Mouse (Mus musculus) hematopoietic stem cell, adult 5-6 weeks (primary cell): ENCODE results near the gene Dlg2. TPM values are rescaled to one million over a fixed set of nuclear protein-coding genes. Genes with fewer than 3 reads are reported as not detected.
A peak's percentile ranks its signal among the peaks of the same experiment; 100 is the strongest.

Source experiments
- ATAC-seq, 2 experiments: fragments of 125-278 bp in 1 of 2; replicated peaks in 1 of 2; 2 replicates each; pipeline ENCODE4 v1.8.0; 2016 to 2017; ENCODE audit warnings: inconsistent platforms in 2 of 2, mild to moderate bottlenecking in 2 of 2, moderate number of reproducible peaks in 2 of 2, low read depth in 1 of 2, moderate TSS enrichment in 1 of 2; ENCODE audit not compliant: low FRiP score in 2 of 2, poor library complexity in 2 of 2, severe bottlenecking in 2 of 2, insufficient read depth in 1 of 2, low TSS enrichment in 1 of 2
- total RNA-seq: library from RNA; stranded (forward); fragments of 172-1452, 232-1000 nt; gene quantifications from 2 replicates; pipeline ENCODE4 v1.2.3, GENCODE M21; 2017

The Dlg2 gene
- total RNA-seq, 1 experiment from 2014 or later: 3.8 TPM

DNA sequence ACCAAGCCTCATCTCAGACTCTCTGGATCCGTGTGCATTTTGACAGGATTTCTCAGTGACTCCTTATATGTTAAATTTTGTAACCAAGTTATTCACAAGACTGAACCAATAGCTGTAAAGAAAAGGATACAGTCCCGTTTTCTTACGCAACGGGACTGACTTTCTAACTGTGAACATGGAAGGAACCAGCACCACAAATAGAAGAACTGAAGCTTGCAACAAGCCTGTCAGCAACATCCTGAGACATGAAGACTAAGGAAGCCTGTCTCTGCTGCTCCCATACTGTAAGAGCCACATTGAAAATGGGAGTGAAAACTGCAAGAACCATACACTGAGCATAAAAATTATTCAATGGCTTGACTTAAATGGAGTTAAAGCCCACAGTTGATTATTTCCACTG, 1981.8 kb downstream of the Dlg2 start:
- peak; percentile 51 to 65; a peak in 2 of 4 replicates for ATAC-seq

DNA sequence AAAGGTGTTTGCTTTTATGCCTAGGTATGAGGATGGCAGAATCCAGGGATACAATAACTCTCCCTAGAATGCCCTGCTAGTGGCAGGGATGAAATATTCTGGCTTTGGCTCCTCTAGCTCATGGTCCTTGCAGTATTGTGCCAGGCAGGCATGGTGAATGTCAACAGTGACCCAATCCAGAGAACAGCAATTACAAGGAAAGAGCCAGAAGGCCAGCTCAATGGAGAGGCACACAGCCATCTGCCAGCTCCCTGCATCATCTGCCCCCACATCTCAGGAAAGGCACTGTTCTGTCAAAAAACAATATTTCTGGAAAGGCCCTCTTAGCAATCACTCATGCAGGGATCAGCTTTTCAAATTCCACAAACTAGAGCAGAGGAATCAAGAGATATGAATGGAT, 1984.1 kb downstream of the Dlg2 start:
- ATAC-seq: no peak

DNA sequence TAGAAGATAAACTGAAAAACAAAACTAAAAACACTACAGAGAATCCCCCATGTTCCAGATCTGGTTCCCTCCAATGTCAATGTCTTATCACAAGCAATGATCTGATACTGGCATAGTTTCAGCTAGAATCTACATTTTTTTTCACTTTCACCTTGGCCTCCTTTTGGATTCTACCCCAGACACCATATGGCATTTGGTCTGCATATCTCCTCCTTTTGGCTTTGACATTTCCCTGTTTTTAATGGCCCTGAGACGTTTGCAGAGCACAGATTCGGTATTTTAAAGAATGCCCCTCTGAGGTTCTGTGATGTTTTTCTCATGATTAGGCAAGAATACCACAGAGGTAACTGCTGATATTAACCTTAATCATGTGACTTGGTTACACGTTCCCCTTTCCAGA, 1984.8 kb downstream of the Dlg2 start:
- ATAC-seq: no peak

DNA sequence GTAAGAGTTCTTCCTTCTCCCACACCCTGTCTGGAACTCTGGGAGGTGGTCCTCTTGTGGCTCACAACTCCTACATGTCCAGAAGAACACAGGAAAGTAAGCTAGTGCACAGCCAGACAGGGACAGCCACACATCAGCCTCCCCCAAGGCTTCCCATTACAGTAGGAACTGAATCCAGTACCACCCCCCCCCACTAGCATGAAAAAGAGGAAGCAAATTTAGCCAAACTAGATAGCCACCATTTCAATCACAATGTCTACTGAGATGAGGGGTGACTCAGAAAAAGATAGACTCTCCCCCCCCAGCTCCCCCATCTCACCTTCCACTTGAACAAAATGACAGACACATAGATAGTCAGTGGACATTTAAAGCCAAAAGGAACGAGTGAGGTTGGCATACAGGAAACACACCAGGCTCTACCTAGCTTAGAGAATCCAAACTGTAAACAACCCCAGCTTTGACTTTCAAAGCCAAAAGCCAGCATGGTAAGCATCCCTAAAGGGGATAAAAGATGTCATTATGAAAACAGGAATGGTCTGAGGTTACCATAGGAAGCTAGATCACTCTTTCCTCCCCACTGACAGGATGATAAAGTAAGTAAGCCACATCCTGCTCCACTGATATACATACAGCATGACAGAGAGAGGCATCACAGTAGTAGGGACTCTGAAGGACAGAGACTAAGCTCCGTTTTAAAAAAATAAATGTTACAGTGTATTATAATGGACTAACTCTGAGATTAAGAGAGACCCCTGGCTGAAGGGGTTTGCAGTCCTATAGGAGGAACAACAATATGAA, 1986.8 kb downstream of the Dlg2 start:
- peak; percentile 76 to 78; a peak in 3 of 4 replicates for ATAC-seq

DNA sequence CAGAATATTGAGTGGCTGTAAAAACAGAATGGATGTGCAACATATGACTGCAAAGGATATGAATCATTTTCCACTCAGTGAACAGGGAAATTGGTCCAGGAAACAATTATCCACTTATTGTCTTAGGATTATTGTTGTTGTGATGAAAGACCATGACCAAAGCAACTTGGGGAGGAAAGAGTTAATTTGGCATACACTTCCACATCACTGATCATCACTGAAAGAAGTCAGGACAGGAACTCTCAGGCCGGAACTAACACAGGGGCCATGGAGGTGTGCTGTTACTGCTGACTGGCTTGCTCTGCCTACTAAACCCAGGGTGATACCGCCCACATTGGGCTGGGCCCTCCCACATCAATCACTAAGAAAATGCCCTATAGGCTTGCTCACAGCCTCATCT, 1987.8 kb downstream of the Dlg2 start:
- no peak for ATAC-seq

DNA sequence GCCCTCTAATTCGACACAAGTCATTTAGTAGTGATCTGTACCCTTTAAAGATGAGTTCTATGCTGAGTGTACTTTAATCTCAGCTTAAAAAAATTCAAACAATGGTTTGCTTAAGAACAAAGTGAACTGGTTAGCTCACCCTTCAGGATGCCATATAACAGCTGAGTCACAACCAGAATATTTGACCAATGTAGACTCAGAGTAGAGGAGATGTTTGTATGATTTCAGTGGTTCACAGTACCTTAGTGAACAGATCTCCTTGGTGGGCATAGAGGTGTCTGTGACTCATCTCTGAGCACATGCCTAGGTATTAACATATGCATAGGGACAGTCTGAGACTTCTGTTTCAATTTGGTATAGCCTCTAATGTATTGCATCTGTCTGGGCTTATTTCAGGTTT, 2002.7 kb downstream of the Dlg2 start:
- no peak for ATAC-seq

DNA sequence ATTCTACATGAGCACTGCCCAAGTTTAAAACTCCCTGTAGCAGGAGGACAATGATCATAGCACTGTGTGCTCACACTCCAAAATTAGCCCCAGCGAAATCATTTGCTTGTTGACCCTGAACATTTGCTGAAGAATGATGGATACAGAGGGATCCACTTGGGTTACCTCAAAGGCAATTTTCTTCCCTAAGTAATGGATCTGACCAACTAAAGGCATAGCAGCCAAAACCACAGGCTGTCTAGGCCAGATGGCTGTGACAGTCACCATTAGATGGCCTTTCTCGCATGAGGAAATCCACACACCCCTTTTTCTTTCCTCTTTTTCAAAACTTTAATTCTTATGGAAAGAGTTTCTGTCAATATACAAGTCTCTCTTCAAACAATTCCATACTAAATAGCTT, 2003.3 kb downstream of the Dlg2 start:
- ATAC-seq: no peak; a peak in 1 of 4 replicates

DNA sequence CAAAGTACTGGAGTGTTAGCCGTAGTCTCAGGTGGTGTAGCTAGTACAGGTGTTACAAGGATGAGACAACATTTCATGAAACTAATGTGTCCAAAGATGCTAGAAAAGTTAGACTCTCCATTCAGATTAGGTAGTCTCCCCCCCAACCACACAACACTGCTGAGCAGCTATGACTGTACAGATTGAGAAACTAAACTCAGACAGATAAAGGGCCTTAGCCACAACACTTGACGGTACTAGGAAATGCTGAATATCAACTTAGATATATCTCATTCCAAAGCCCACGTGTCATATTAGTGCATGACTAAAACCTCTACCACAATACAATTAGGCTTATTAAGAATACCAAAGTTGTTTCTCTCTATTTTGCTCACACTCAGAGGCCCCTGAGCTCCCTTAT, 2006.9 kb downstream of the Dlg2 start:
- ATAC-seq: no peak

DNA sequence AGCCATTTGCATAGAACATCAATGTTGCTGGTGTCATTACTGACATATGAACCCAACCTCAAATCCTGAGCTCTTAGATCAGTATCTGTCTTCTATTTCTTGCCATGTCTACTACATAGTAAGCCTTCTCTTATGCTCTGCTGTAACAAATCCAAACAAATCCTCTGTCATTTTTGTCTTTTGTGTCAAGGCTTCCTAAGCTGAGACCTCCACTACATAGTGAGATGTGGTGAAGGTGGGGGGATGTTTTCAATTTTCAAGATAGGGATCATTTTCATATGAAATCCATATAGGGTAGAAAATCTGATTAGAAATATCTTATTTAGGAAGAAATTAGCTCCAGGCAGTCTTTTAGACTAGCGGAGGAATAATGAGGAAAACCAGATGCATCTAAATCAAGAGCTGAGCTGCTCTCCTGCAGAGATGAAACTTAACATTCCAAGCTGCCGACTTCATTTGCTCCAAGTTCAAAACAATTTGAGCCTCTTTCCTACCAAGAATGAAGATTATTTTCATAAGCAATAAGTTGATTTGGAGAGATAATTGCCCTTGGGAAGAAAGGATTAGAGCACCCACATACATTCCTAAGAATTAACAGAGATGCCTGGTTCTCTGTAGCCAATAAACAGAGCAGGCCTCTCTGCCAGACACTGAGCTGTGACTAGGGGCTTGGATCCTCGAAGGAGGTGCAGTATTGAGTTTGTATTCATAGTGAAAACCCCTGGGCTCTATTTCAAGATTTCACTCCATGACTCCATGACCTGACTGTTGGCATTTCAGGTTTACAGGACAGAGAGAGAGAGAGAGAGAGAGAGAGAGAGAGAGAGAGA, 2009.6 kb downstream of the Dlg2 start:
- no peak for ATAC-seq

DNA sequence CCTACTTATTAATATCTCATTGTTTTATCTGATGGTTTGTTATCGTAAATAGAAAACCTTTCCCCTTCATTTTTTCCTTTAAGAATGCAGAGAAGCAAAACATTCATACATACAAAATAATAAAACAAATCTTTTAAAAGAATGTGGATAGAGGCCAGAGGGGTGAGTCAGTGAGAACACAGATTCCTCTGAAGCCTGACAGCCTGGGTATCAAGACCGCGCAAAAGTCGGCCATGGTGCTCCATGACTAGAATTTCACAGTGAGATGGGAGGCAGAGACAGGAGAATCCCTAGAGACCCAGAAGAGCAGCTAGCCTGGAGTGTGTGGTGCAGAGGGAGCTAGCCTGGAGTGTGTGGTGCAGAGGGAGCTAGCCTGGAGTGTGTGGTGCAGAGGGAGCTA, 2010.4 kb downstream of the Dlg2 start:
- ATAC-seq: no peak

DNA sequence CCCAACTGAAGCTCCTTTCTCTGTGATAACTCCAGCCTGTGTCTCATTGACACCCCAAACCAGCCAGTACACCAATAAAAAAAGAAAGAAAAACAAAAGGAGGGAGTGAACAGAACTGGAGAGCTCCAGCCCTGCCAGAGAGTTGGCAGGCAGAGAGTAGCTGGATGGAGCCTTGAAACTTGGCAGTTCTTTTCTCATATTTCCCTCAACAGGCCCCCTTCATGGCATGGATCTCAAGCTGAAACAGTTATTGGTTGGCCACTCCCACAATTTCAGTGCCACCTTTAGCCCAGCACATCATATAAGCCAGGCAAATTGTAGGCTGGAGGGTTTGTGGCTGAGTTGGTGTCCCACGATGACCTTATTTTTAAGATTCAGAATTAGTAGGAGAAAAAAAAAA, 2015.8 kb downstream of the Dlg2 start:
- no peak for ATAC-seq

DNA sequence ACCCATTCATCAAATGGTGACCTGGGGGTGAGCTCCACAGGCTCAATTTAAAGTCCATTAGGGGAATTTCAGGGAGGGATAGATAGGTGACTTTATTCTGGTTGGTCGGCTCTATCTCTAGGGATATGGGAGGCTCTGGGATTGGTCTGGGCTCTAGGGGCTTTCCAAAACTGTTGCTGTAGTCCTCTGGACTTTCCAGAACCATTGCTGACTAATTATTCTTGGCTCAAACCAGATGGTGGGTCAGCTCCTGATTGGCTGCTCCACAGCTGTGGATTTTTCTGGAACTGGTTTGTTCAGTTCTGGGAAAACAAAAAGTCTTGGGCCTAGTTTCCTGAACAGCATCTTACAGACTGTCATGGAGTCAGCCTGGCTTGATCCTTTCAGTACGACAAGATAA, 2017.0 kb downstream of the Dlg2 start:
- no peak for ATAC-seq

Other genes starting within 250 kb of the Dlg2 start
- gene Ccdc83, start 210.9 kb upstream of the Dlg2 start, total RNA-seq: not detected in 2 replicates
- 0.50 and 1.5 TPM in 2 replicates for gene Sytl2, start 174.4 kb upstream of the Dlg2 start, total RNA-seq
- gene Ccdc89, start 50.1 kb upstream of the Dlg2 start, total RNA-seq: 0.89 and 0.94 TPM in 2 replicates
- 85.2 and 121 TPM in 2 replicates for gene Crebzf, start 33.9 kb upstream of the Dlg2 start, total RNA-seq
- gene Tmem126a, start 19.4 kb upstream of the Dlg2 start, total RNA-seq: 26.8 and 32.9 TPM in 2 replicates
- 16.3 and 16.4 TPM in 2 replicates for gene Tmem126b, start 671 bp upstream of the Dlg2 start, total RNA-seq